Mouse (Mus musculus) megakaryocyte, embryonic 14.5 days (primary cell): ENCODE results near the gene Mthfs.

Experiments
- FLI1 ChIP-seq: IDR thresholded peaks from 2 replicates; pipeline ENCODE4 v1.6.1; 2012; ENCODE audit warnings: low read length, inconsistent platforms, mixed read lengths
- GATA1 ChIP-seq: IDR thresholded peaks from 3 replicates; pipeline ENCODE4 v1.6.1; 2012; ENCODE audit warnings: mixed read lengths, low read length, inconsistent platforms, borderline replicate concordance

GRCm38 (mm10) chr9:89253400-89253799 lies 42.9 kb downstream of the Mthfs start:
- TF ChIP-seq GATA1 (no peak), FLI1 (no peak)
